Mouse (Mus musculus): Measurements from ENCODE around the gene Slx1b.

GRCm38 (mm10) chr7:126739551-126739950, 44.0 kb upstream of the Slx1b start:
- TF ChIP-seq CTCF (IDR thresholded peaks at IDR 0.05; ENCODE audit: extremely low read depth, insufficient read depth, insufficient read length, insufficient replicate concordance) (no peak), POLR2A (IDR thresholded peaks at IDR 0.05; ENCODE audit: low read depth, low read length) (no peak)
